ENCODE assay signal across 13 mouse cellular contexts in genomic region chr14:121938256-121939191, GRCm38 (mm10). TPM values are rescaled to one million over a fixed set of nuclear protein-coding genes. Genes with fewer than 3 reads are reported as not detected.
DNase-seq lines count a peak whose midpoint lies in the region; ATAC-seq and TF ChIP-seq lines count a peak whose summit lies in the region.
"Had no signal": no experiment of that assay in that cellular context is flagged by ENCODE, and none has a peak within 500 bp of the region (broad histone marks: within the 10 kb centered on the region; RNA-seq: fewer than 3 reads in every experiment).

No protein-coding gene starts in this region.

- no peak overlapping the region for H3K4me2 ChIP-seq in intestine, embryonic 14.5 days (ENCODE audit: low read length)
- H3K4me2 ChIP-seq in intestine, postnatal 0 days (replicated peaks; ENCODE audit: low read depth), result no peak overlapping the region
- no peak overlapping the region for H3K4me2 ChIP-seq in intestine, embryonic 15.5 days (replicated peaks)
- H3K4me2 ChIP-seq: midbrain, embryonic 13.5 days had no signal

- no peak for ATAC-seq in intestine, embryonic 14.5 days (replicated peaks; ENCODE audit: low FRiP score, low TSS enrichment, low read depth)
- no peak for ATAC-seq in intestine, postnatal 0 days
- ATAC-seq in common myeloid progenitor, adult 5-6 weeks (replicated peaks; ENCODE audit: low read depth, poor library complexity, severe bottlenecking), result peak; percentile 51
- ATAC-seq in megakaryocyte progenitor cell, adult 5-6 weeks (replicated peaks; ENCODE audit: poor library complexity), result peak; percentile 50
- ATAC-seq in intestine, embryonic 15.5 days, result no peak
- ATAC-seq: midbrain, embryonic 13.5 days had no signal

- no peaks in the 10 kb centered on the region for H3K27me3 ChIP-seq in intestine, embryonic 14.5 days (replicated peaks; ENCODE audit: control insufficient read depth, insufficient read depth, low read length)
- no peaks in the 10 kb centered on the region for H3K27me3 ChIP-seq in intestine, postnatal 0 days (replicated peaks; ENCODE audit: control insufficient read depth, insufficient read depth, low read length)
- no peaks in the 10 kb centered on the region for H3K27me3 ChIP-seq in intestine, embryonic 15.5 days (replicated peaks)
- H3K27me3 ChIP-seq: midbrain, embryonic 13.5 days had no signal

- no peak for TF ChIP-seq CTCF in intestine, postnatal 0 days (IDR thresholded peaks at IDR 0.05; ENCODE audit: low read depth)

- H3K9me3 ChIP-seq in intestine, embryonic 14.5 days (ENCODE audit: control insufficient read depth, low read length), result peaks cover 10% of the 10 kb centered on the region; the same call in 1 of the 2 replicates
- no peaks in the 10 kb centered on the region for H3K9me3 ChIP-seq in intestine, postnatal 0 days (ENCODE audit: control insufficient read depth)
- H3K9me3 ChIP-seq in intestine, embryonic 15.5 days, result no peaks in the 10 kb centered on the region

- peak; percentile 39 for DNase-seq in intestine, embryonic 14.5 days (ENCODE audit: low spot score)
- DNase-seq in CD4-positive helper T cell, adult 2 months (ENCODE audit: low read depth, low spot score), result peak; percentile 87
- no peak for DNase-seq in kidney, postnatal 14 days
- DNase-seq in left cerebral cortex, postnatal 14 days (ENCODE audit: low spot score in 2 of 2), result no peak
- DNase-seq: cerebellum, adult 11 months; kidney, adult 11 months; left cerebral cortex, postnatal 4 days had no signal

- H3K4me1 ChIP-seq in intestine, embryonic 14.5 days (replicated peaks; ENCODE audit: control insufficient read depth, insufficient read depth, low read length), result no peaks in the 10 kb centered on the region
- no peaks in the 10 kb centered on the region for H3K4me1 ChIP-seq in intestine, postnatal 0 days (replicated peaks; ENCODE audit: control insufficient read depth, insufficient read depth, low read length)
- no peaks in the 10 kb centered on the region for H3K4me1 ChIP-seq in intestine, embryonic 15.5 days (replicated peaks)
- H3K4me1 ChIP-seq: midbrain, embryonic 13.5 days had no signal

- no peak overlapping the region for H3K4me3 ChIP-seq in intestine, embryonic 14.5 days (ENCODE audit: low read depth, low read length)
- no peak overlapping the region for H3K4me3 ChIP-seq in intestine, postnatal 0 days (ENCODE audit: low read depth, low read length)
- H3K4me3 ChIP-seq in intestine, embryonic 15.5 days (replicated peaks), result no peak overlapping the region
- H3K4me3 ChIP-seq: midbrain, embryonic 13.5 days had no signal

- H3K27ac ChIP-seq in intestine, embryonic 14.5 days (ENCODE audit: low read depth), result 0 out of 2 replicates have a peak overlapping the region, but pooled peaks have one; percentile 6
- H3K27ac ChIP-seq in intestine, postnatal 0 days (ENCODE audit: low read depth, low read length), result no peak overlapping the region
- H3K27ac ChIP-seq in intestine, embryonic 15.5 days, result no peak overlapping the region
- H3K27ac ChIP-seq: midbrain, embryonic 13.5 days had no signal

- H3K36me3 ChIP-seq in intestine, embryonic 14.5 days (ENCODE audit: control insufficient read depth, insufficient read depth, low read length), result peaks cover 9% of the 10 kb centered on the region; the same call in 1 of the 2 replicates
- peaks cover 6% of the 10 kb centered on the region; the same call in 1 of the 2 replicates for H3K36me3 ChIP-seq in intestine, postnatal 0 days (ENCODE audit: control insufficient read depth, insufficient read depth)
- H3K36me3 ChIP-seq in intestine, embryonic 15.5 days, result peaks cover 8% of the 10 kb centered on the region; the same call in 1 of the 2 replicates

- H3K9ac ChIP-seq in intestine, embryonic 14.5 days (ENCODE audit: low read length), result no peak overlapping the region
- no peak overlapping the region for H3K9ac ChIP-seq in intestine, postnatal 0 days (ENCODE audit: low read depth, low read length)
- H3K9ac ChIP-seq in intestine, embryonic 15.5 days, result no peak overlapping the region
- H3K9ac ChIP-seq: midbrain, embryonic 13.5 days had no signal

- WGBS in intestine, embryonic 14.5 days, result 91% methylated on average over 11 of the region's 11 CpGs
- 83% methylated on average over 11 of the region's 11 CpGs for WGBS in intestine, postnatal 0 days
- 88% methylated on average over 11 of the region's 11 CpGs for WGBS in intestine, embryonic 15.5 days

- intact Hi-C loops in left cerebral cortex, postnatal 14 days (cut with DNase I), result no loop called here

RNA-seq across cellular contexts. Expression of gene Gpr18, which starts 22.9 kb away (rescaled TPM):
- 0.23 and 0.62 TPM in 2 replicates for polyA plus RNA-seq in intestine, embryonic 14.5 days (2014; fragmentation: Nextera tagmentation; extraction: Ambion mirVana)
- polyA plus RNA-seq in intestine, postnatal 0 days (2015; fragmentation: Nextera tagmentation; extraction: Ambion mirVana), result 0.10 and 0.13 TPM in 2 replicates
- 1.7 and 3.7 TPM in 2 replicates for total RNA-seq in common myeloid progenitor, adult 5-6 weeks (2017)
- 0.68 and 2.1 TPM in 2 replicates for total RNA-seq in megakaryocyte progenitor cell, adult 5-6 weeks (2015)
- total RNA-seq in megakaryocyte progenitor cell, adult 5-6 weeks (2017), result 0.34 and 1.9 TPM in 2 replicates
- not detected for total RNA-seq in left cerebral cortex, postnatal 14 days (2021)
- polyA plus RNA-seq in intestine, embryonic 15.5 days (2015; fragmentation: Nextera tagmentation; extraction: Ambion mirVana), result 0.29 and 0.34 TPM in 2 replicates
- total RNA-seq: gastrocnemius, adult 18-20 months; left cerebral cortex, postnatal 4 days had no signal

RNA-seq across cellular contexts. Expression of gene Gpr183, which starts 26.5 kb away (rescaled TPM):
- polyA plus RNA-seq in intestine, embryonic 14.5 days (2014; fragmentation: Nextera tagmentation; extraction: Ambion mirVana), result 3.4 and 4.7 TPM in 2 replicates
- polyA plus RNA-seq in intestine, postnatal 0 days (2015; fragmentation: Nextera tagmentation; extraction: Ambion mirVana), result 1.5 and 1.6 TPM in 2 replicates
- total RNA-seq in common myeloid progenitor, adult 5-6 weeks (2017), result 2.9 and 8.1 TPM in 2 replicates
- 4.0 and 7.1 TPM in 2 replicates for total RNA-seq in megakaryocyte progenitor cell, adult 5-6 weeks (2015)
- 2.2 and 3.5 TPM in 2 replicates for total RNA-seq in megakaryocyte progenitor cell, adult 5-6 weeks (2017)
- total RNA-seq in left cerebral cortex, postnatal 14 days (2021), result under 1 TPM; 0.66 to 0.91 TPM
- 3.7 TPM in 2 replicates for polyA plus RNA-seq in intestine, embryonic 15.5 days (2015; fragmentation: Nextera tagmentation; extraction: Ambion mirVana)

Comparison
In these comparisons a context has a peak if more than half of its experiments do, and no peak if none do; other contexts are left out.
1. ATAC-seq: peak in common myeloid progenitor, adult 5-6 weeks (single experiment) and megakaryocyte progenitor cell, adult 5-6 weeks (single experiment); none in intestine, embryonic 14.5 days (single experiment), intestine, postnatal 0 days (single experiment) and intestine, embryonic 15.5 days (single experiment).
2. DNase-seq: peak in intestine, embryonic 14.5 days (single experiment) and CD4-positive helper T cell, adult 2 months (single experiment); none in kidney, postnatal 14 days (single experiment) and left cerebral cortex, postnatal 14 days (0 of 2).